Mouse (Mus musculus): Measurements from ENCODE around the gene Dlx3. TPM values are rescaled to one million over a fixed set of nuclear protein-coding genes. Genes with fewer than 3 reads are reported as not detected.

Gene Dlx3
- polyA plus RNA-seq, 1 experiment: not detected

GRCm38 (mm10) chr11:95105274-95105874 lies 14.5 kb upstream of the Dlx3 start:
- 3% methylated on average over 25 of the region's 25 CpGs for WGBS
- H3K4me1 ChIP-seq (ENCODE audit: control insufficient read depth, insufficient read depth, insufficient read length): no peaks in the 10 kb centered on the region
- no peaks in the 10 kb centered on the region for H3K36me3 ChIP-seq (ENCODE audit: control insufficient read depth, insufficient read depth, low read length)
- DNase-seq (ENCODE audit: low read depth in 1 of 2, low spot score in 2 of 2): no peak
- H3K4me3 ChIP-seq (ENCODE audit: extremely low read depth, insufficient read depth, insufficient read length): no peak overlapping the region
- H3K27me3 ChIP-seq (ENCODE audit: control insufficient read depth, insufficient read depth, low read length): peaks cover 5% of the 10 kb centered on the region
- no peak for TF ChIP-seq POLR2A (IDR thresholded peaks at IDR 0.05; ENCODE audit: low read depth, low read length)
- no peak overlapping the region for H3K27ac ChIP-seq (ENCODE audit: insufficient read depth, low read length)

GRCm38 (mm10) chr11:95106440-95107236 lies 13.3 kb upstream of the Dlx3 start:
- WGBS: 7% methylated on average over 23 of the region's 23 CpGs
- Histone ChIP-seq H3K4me3 (ENCODE audit: extremely low read depth, insufficient read depth, insufficient read length) (no peak overlapping the region), H3K36me3 (ENCODE audit: control insufficient read depth, insufficient read depth, low read length) (no peaks in the 10 kb centered on the region), H3K27ac (ENCODE audit: insufficient read depth, low read length) (no peak overlapping the region), H3K4me1 (ENCODE audit: control insufficient read depth, insufficient read depth, insufficient read length) (no peaks in the 10 kb centered on the region), H3K27me3 (ENCODE audit: control insufficient read depth, insufficient read depth, low read length) (peaks cover 5% of the 10 kb centered on the region)
- peak in 1 of 2 experiments; percentile 45 for DNase-seq (ENCODE audit: low read depth in 1 of 2, low spot score in 2 of 2)
- TF ChIP-seq POLR2A (IDR thresholded peaks at IDR 0.05; ENCODE audit: low read depth, low read length): no peak
- TF ChIP-seq CTCF (IDR thresholded peaks at IDR 0.05; ENCODE audit: extremely low read depth, insufficient read depth, insufficient read length, insufficient replicate concordance): peak; percentile 74; the same call in 1 of the 2 replicates

- Histone ChIP-seq H3K36me3 (ENCODE audit: control insufficient read depth, insufficient read depth, low read length) (no peaks in the 10 kb centered on the region), H3K27ac (ENCODE audit: insufficient read depth, low read length) (no peak overlapping the region), H3K4me1 (ENCODE audit: control insufficient read depth, insufficient read depth, insufficient read length) (no peaks in the 10 kb centered on the region), H3K4me3 (ENCODE audit: extremely low read depth, insufficient read depth, insufficient read length) (no peak overlapping the region), H3K27me3 (ENCODE audit: control insufficient read depth, insufficient read depth, low read length) (peaks cover 5% of the 10 kb centered on the region)
- no peak for DNase-seq (ENCODE audit: low read depth in 1 of 2, low spot score in 2 of 2)
- TF ChIP-seq POLR2A (IDR thresholded peaks at IDR 0.05; ENCODE audit: low read depth, low read length) (no peak), CTCF (IDR thresholded peaks at IDR 0.05; ENCODE audit: extremely low read depth, insufficient read depth, insufficient read length, insufficient replicate concordance) (no peak)
- WGBS: 86% methylated on average over 2 of the region's 2 CpGs
Observed at GRCm38 (mm10) chr11:95109000-95109399, 10.9 kb upstream of the Dlx3 start.

- 85% methylated on average over 7 of the region's 7 CpGs for WGBS
- Histone ChIP-seq H3K36me3 (ENCODE audit: control insufficient read depth, insufficient read depth, low read length) (no peaks in the 10 kb centered on the region), H3K4me1 (ENCODE audit: control insufficient read depth, insufficient read depth, insufficient read length) (no peaks in the 10 kb centered on the region), H3K27ac (ENCODE audit: insufficient read depth, low read length) (no peak overlapping the region), H3K4me3 (ENCODE audit: extremely low read depth, insufficient read depth, insufficient read length) (no peak overlapping the region), H3K27me3 (ENCODE audit: control insufficient read depth, insufficient read depth, low read length) (peaks cover 5% of the 10 kb centered on the region)
- TF ChIP-seq POLR2A (IDR thresholded peaks at IDR 0.05; ENCODE audit: low read depth, low read length) (no peak), CTCF (IDR thresholded peaks at IDR 0.05; ENCODE audit: extremely low read depth, insufficient read depth, insufficient read length, insufficient replicate concordance) (no peak)
- no peak for DNase-seq (ENCODE audit: low read depth in 1 of 2, low spot score in 2 of 2)
Observed at GRCm38 (mm10) chr11:95110081-95110480, 9.8 kb upstream of the Dlx3 start.

- no peak for TF ChIP-seq POLR2A (IDR thresholded peaks at IDR 0.05; ENCODE audit: low read depth, low read length)
- peak; percentile 82; the same call in 1 of the 2 replicates for TF ChIP-seq CTCF (IDR thresholded peaks at IDR 0.05; ENCODE audit: extremely low read depth, insufficient read depth, insufficient read length, insufficient replicate concordance)
- peaks cover 2% of the 10 kb centered on the region; the same call in 1 of the 2 replicates for H3K4me1 ChIP-seq (ENCODE audit: control insufficient read depth, insufficient read depth, insufficient read length)
- H3K27ac ChIP-seq (ENCODE audit: insufficient read depth, low read length): no peak overlapping the region
- WGBS: 7% methylated on average over 6 of the region's 6 CpGs
- DNase-seq (ENCODE audit: low read depth in 1 of 2, low spot score in 2 of 2): peak; percentile 31 to 35
- no peak overlapping the region for H3K4me3 ChIP-seq (ENCODE audit: extremely low read depth, insufficient read depth, insufficient read length)
- peaks cover 20% of the 10 kb centered on the region for H3K27me3 ChIP-seq (ENCODE audit: control insufficient read depth, insufficient read depth, low read length)
- H3K36me3 ChIP-seq (ENCODE audit: control insufficient read depth, insufficient read depth, low read length): no peaks in the 10 kb centered on the region
Observed at GRCm38 (mm10) chr11:95117030-95117429, 2.9 kb upstream of the Dlx3 start.

- DNase-seq (ENCODE audit: low read depth in 1 of 2, low spot score in 2 of 2): peak in 1 of 2 experiments; percentile 32
Observed at GRCm38 (mm10) chr11:95118505-95118904, 1.4 kb upstream of the Dlx3 start.

GRCm38 (mm10) chr11:95120633-95121020 lies 708 bp downstream of the Dlx3 start:
- Histone ChIP-seq H3K4me1 (ENCODE audit: control insufficient read depth, insufficient read depth, insufficient read length) (peaks cover 2% of the 10 kb centered on the region; the same call in 1 of the 2 replicates), H3K36me3 (ENCODE audit: control insufficient read depth, insufficient read depth, low read length) (no peaks in the 10 kb centered on the region), H3K27ac (ENCODE audit: insufficient read depth, low read length) (no peak overlapping the region), H3K27me3 (ENCODE audit: control insufficient read depth, insufficient read depth, low read length) (peaks cover 25% of the 10 kb centered on the region), H3K4me3 (ENCODE audit: extremely low read depth, insufficient read depth, insufficient read length) (no peak overlapping the region)
- 8% methylated on average over 21 of the region's 21 CpGs for WGBS
- TF ChIP-seq CTCF (IDR thresholded peaks at IDR 0.05; ENCODE audit: extremely low read depth, insufficient read depth, insufficient read length, insufficient replicate concordance): no peak
- TF ChIP-seq POLR2A (IDR thresholded peaks at IDR 0.05; ENCODE audit: low read depth, low read length): no peak
- DNase-seq (ENCODE audit: low read depth in 1 of 2, low spot score in 2 of 2): no peak

More at GRCm38 (mm10) chr11:95118505-95118904, 1.4 kb upstream of the Dlx3 start:
- Histone ChIP-seq H3K27ac (ENCODE audit: insufficient read depth, low read length) (no peak overlapping the region), H3K27me3 (ENCODE audit: control insufficient read depth, insufficient read depth, low read length) (peaks cover 23% of the 10 kb centered on the region), H3K4me3 (ENCODE audit: extremely low read depth, insufficient read depth, insufficient read length) (no peak overlapping the region), H3K36me3 (ENCODE audit: control insufficient read depth, insufficient read depth, low read length) (no peaks in the 10 kb centered on the region), H3K4me1 (ENCODE audit: control insufficient read depth, insufficient read depth, insufficient read length) (peaks cover 2% of the 10 kb centered on the region; the same call in 1 of the 2 replicates)
- TF ChIP-seq CTCF (IDR thresholded peaks at IDR 0.05; ENCODE audit: extremely low read depth, insufficient read depth, insufficient read length, insufficient replicate concordance) (peak; percentile 62; the same call in 1 of the 2 replicates), POLR2A (IDR thresholded peaks at IDR 0.05; ENCODE audit: low read depth, low read length) (no peak)
- WGBS: 6% methylated on average over 8 of the region's 8 CpGs
